Mouse (Mus musculus) forebrain, postnatal 0 days (tissue): ENCODE data around the gene Apba2. TPM values are rescaled to one million over a fixed set of nuclear protein-coding genes. Genes with fewer than 3 reads are reported as not detected.

Experiments
- ATAC-seq: fragments of 200-750 bp; cut with Nextera tagmentation; 2 replicates; pipeline ENCODE4 v1.8.0; 2017; ENCODE audit warnings: mild to moderate bottlenecking, moderate library complexity
- DNase-seq: peaks from one replicate; pipeline ENCODE4 v3.0.0-alpha.2; 2015
- H3K27ac ChIP-seq: fragments of 300-500 bp; sonication (generic); 2 replicates; pipeline ENCODE4 v1.5.1; 2014; ENCODE audit warnings: low read depth, mild to moderate bottlenecking, antibody characterized with exemption, low read length, moderate library complexity, mixed read lengths
- H3K27me3 ChIP-seq: fragments of 300-500 bp; sonication (generic); 2 replicates; pipeline ENCODE4 v1.6.1; 2014; ENCODE audit warnings: mild to moderate bottlenecking, low read length, mixed read lengths; ENCODE audit not compliant: insufficient read depth
- H3K36me3 ChIP-seq: fragments of 300-500 bp; sonication (generic); 2 replicates; pipeline ENCODE4 v1.6.1; 2014; ENCODE audit warnings: mild to moderate bottlenecking, moderate library complexity; ENCODE audit not compliant: insufficient read depth
- H3K4me1 ChIP-seq: fragments of 300-500 bp; sonication (generic); 2 replicates; pipeline ENCODE4 v1.6.1; 2014; ENCODE audit warnings: antibody characterized with exemption; ENCODE audit not compliant: insufficient read depth
- H3K4me2 ChIP-seq: fragments of 300-500 bp; sonication (generic); 2 replicates; pipeline ENCODE4 v1.6.1; 2014; ENCODE audit warnings: low read depth, mild to moderate bottlenecking, moderate library complexity
- H3K4me3 ChIP-seq: fragments of 300-500 bp; sonication (generic); 2 replicates; pipeline ENCODE4 v1.5.1; 2014; ENCODE audit warnings: low read depth, low read length, mixed read lengths
- H3K9ac ChIP-seq: fragments of 300-500 bp; sonication (generic); 2 replicates; pipeline ENCODE4 v1.6.1; 2014; ENCODE audit warnings: mild to moderate bottlenecking
- H3K9me3 ChIP-seq: fragments of 300-500 bp; sonication (generic); 2 replicates; pipeline ENCODE4 v1.6.1; 2016; ENCODE audit warnings: low read length
- CTCF ChIP-seq: sonication (generic); IDR thresholded peaks from 2 replicates; pipeline ENCODE4 v1.5.1; 2016; ENCODE audit warnings: antibody characterized with exemption, control low read depth, low read depth
- WGBS: fragments of 180-500 bp; shearing (Covaris S2); extraction: QIAGEN DNeasy Blood & Tissue Kit; methylation state at CpG from one replicate; pipeline ENCODE4 v1.1.7; 2014; 5-methylcytosine and 5-hydroxymethylcytosine counted together
- polyA plus RNA-seq: library from polyadenylated mRNA; unstranded; fragments of >200 nt; fragmentation: Nextera tagmentation; extraction: Ambion mirVana; gene quantifications from 2 replicates; pipeline ENCODE4 v1.2.1, GENCODE M21; 2015
- total RNA-seq: library from RNA; depleted of rRNA; stranded (reverse); fragments of >200 nt; gene quantifications from 2 replicates; pipeline ENCODE4 v1.2.3, GENCODE M21; 2014

Apba2 gene
- total and polyA plus RNA-seq, 2 experiments from 2014 or later: 227 to 332 TPM

GRCm38 (mm10) chr7:64586133-64586532, 84.6 kb downstream of the Apba2 start:
- no peak overlapping the region for H3K4me3 ChIP-seq
- no peak overlapping the region for H3K4me2 ChIP-seq
- H3K4me1 ChIP-seq: peaks cover 6% of the 10 kb centered on the region; the same call in 1 of the 2 replicates
- 0 out of 2 replicates have a peak, but pooled peaks cover 1% of the 10 kb centered on the region for H3K9me3 ChIP-seq
- H3K9ac ChIP-seq: no peak overlapping the region
- no peak for DNase-seq
- no peak for ATAC-seq
- TF ChIP-seq CTCF: no peak
- WGBS: 91% methylated on average over 4 of the region's 4 CpGs
- H3K27ac ChIP-seq: no peak overlapping the region
- H3K27me3 ChIP-seq: no peaks in the 10 kb centered on the region
- H3K36me3 ChIP-seq: no peaks in the 10 kb centered on the region

GRCm38 (mm10) chr7:64586571-64586970, 85.1 kb downstream of the Apba2 start:
- H3K9me3 ChIP-seq: peaks cover 5% of the 10 kb centered on the region; the same call in 1 of the 2 replicates
- DNase-seq: no peak
- H3K27me3 ChIP-seq: no peaks in the 10 kb centered on the region
- no peak overlapping the region for H3K4me3 ChIP-seq
- H3K4me2 ChIP-seq: no peak overlapping the region
- peaks cover 6% of the 10 kb centered on the region; the same call in 1 of the 2 replicates for H3K4me1 ChIP-seq
- no peaks in the 10 kb centered on the region for H3K36me3 ChIP-seq
- no peak overlapping the region for H3K9ac ChIP-seq
- no peak for TF ChIP-seq CTCF
- H3K27ac ChIP-seq: no peak overlapping the region
- ATAC-seq: no peak
- 84% methylated on average over 3 of the region's 3 CpGs for WGBS

- ATAC-seq: no peak
These were observed 87.3 kb downstream of the Apba2 start for GRCm38 (mm10) chr7:64588636-64589389.

GRCm38 (mm10) chr7:64595256-64595655, 93.8 kb downstream of the Apba2 start:
- Histone ChIP-seq H3K27me3 (no peaks in the 10 kb centered on the region), H3K9ac (no peak overlapping the region), H3K4me3 (no peak overlapping the region), H3K4me2 (no peak overlapping the region), H3K4me1 (no peaks in the 10 kb centered on the region), H3K36me3 (no peaks in the 10 kb centered on the region), H3K9me3 (peaks cover 5% of the 10 kb centered on the region; the same call in 1 of the 2 replicates), H3K27ac (no peak overlapping the region)
- no peak for DNase-seq
- no peak for TF ChIP-seq CTCF
- no peak for ATAC-seq
- WGBS: 76% methylated on average over 6 of the region's 6 CpGs

More at GRCm38 (mm10) chr7:64588636-64589389, 87.3 kb downstream of the Apba2 start:
- H3K9ac ChIP-seq: no peak overlapping the region
- H3K27ac ChIP-seq: no peak overlapping the region
- H3K9me3 ChIP-seq: peaks cover 5% of the 10 kb centered on the region; the same call in 1 of the 2 replicates
- WGBS: 34% methylated on average over 11 of the region's 11 CpGs
- H3K4me1 ChIP-seq: peaks cover 4% of the 10 kb centered on the region; the same call in 1 of the 2 replicates
- H3K4me2 ChIP-seq: no peak overlapping the region
- H3K36me3 ChIP-seq: no peaks in the 10 kb centered on the region
- DNase-seq: no peak
- H3K27me3 ChIP-seq: no peaks in the 10 kb centered on the region
- no peak overlapping the region for H3K4me3 ChIP-seq
- TF ChIP-seq CTCF: no peak

- 86% methylated on average over 9 of the region's 9 CpGs for WGBS
- DNase-seq (no peak), ATAC-seq (no peak)
- Histone ChIP-seq H3K4me1 (no peaks in the 10 kb centered on the region), H3K4me2 (no peak overlapping the region), H3K4me3 (no peak overlapping the region), H3K9ac (no peak overlapping the region), H3K9me3 (no peaks in the 10 kb centered on the region), H3K27me3 (no peaks in the 10 kb centered on the region), H3K27ac (no peak overlapping the region), H3K36me3 (no peaks in the 10 kb centered on the region)
- TF ChIP-seq CTCF: no peak
These were observed 95.1 kb downstream of the Apba2 start for GRCm38 (mm10) chr7:64596652-64597051.

- Histone ChIP-seq H3K4me3 (no peak overlapping the region), H3K9ac (no peak overlapping the region), H3K4me1 (no peaks in the 10 kb centered on the region), H3K4me2 (no peak overlapping the region), H3K27me3 (no peaks in the 10 kb centered on the region), H3K36me3 (no peaks in the 10 kb centered on the region), H3K27ac (no peak overlapping the region; the same call in 1 of the 2 replicates), H3K9me3 (no peaks in the 10 kb centered on the region)
- DNase-seq: no peak
- 79% methylated on average over 3 of the region's 3 CpGs for WGBS
- no peak for TF ChIP-seq CTCF
- ATAC-seq: no peak; the same call in 1 of the 2 replicates
These were observed 108.4 kb downstream of the Apba2 start for GRCm38 (mm10) chr7:64609866-64610265.

GRCm38 (mm10) chr7:64610875-64611274, 109.4 kb downstream of the Apba2 start:
- no peaks in the 10 kb centered on the region for H3K9me3 ChIP-seq
- H3K27me3 ChIP-seq: no peaks in the 10 kb centered on the region
- no peak overlapping the region for H3K4me2 ChIP-seq
- H3K36me3 ChIP-seq: no peaks in the 10 kb centered on the region
- peak; percentile 17; the same call in 1 of the 2 replicates for TF ChIP-seq CTCF
- DNase-seq: no peak
- 76% methylated on average over 4 of the region's 4 CpGs for WGBS
- no peak overlapping the region for H3K4me3 ChIP-seq
- H3K9ac ChIP-seq: no peak overlapping the region
- no peaks in the 10 kb centered on the region for H3K4me1 ChIP-seq
- no peak for ATAC-seq
- H3K27ac ChIP-seq: no peak overlapping the region
